Mouse (Mus musculus): Measurements from ENCODE around the gene Trim9.

DNA sequence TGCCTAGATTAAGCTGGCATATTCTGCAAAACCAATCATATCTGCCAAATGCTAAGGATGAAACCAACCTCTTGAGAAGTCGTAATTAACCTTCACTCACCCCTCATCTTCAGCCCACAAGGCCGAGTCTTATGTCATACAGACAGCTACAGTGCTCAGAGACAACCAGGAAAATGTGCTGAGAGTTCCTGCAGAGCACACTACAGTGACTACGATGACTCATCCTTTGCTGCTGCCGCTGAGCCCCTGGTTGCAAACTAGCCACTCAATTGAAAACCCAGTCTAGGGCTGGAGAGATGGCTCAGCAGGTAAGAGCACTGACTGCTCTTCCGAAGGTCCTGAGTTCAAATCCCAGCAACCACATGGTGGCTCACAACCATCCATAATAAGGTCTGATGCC is 107.7 kb downstream of the Trim9 start:
- TF ChIP-seq CTCF (IDR thresholded peaks at IDR 0.05; ENCODE audit: low read depth, low read length) (no peak), POLR2A (IDR thresholded peaks at IDR 0.05; ENCODE audit: insufficient read depth, low read length) (no peak), EP300 (IDR thresholded peaks at IDR 0.05; ENCODE audit: insufficient read depth, low read depth, low read length) (no peak)
